Mouse (Mus musculus): ENCODE results near the gene Ell. TPM values are rescaled to one million over a fixed set of nuclear protein-coding genes. Genes with fewer than 3 reads are reported as not detected.
A peak's percentile ranks its signal among the peaks of the same experiment; 100 is the strongest.

The Ell gene
- total RNA-seq, 2 experiments from 2014 or later, result 20.5 to 24.4 TPM

GRCm38 (mm10) chr8:70602139-70602811, 63.0 kb downstream of the Ell start:
- Histone ChIP-seq H3K27ac (peak overlapping the region; percentile 82; the same call in 1 of the 2 replicates), H3K4me3 (no peak overlapping the region)
- TF ChIP-seq CTCF (conservative IDR thresholded peaks at IDR 0.05), result no peak
- no peak for DNase-seq (ENCODE audit: low spot score in 2 of 2)

GRCm38 (mm10) chr8:70604558-70604957, 65.3 kb downstream of the Ell start:
- Histone ChIP-seq H3K27ac (peak overlapping the region; percentile 43; the same call in 1 of the 2 replicates), H3K4me3 (no peak overlapping the region)
- TF ChIP-seq CTCF (conservative IDR thresholded peaks at IDR 0.05), result no peak
- DNase-seq (ENCODE audit: low spot score in 2 of 2), result no peak

DNA sequence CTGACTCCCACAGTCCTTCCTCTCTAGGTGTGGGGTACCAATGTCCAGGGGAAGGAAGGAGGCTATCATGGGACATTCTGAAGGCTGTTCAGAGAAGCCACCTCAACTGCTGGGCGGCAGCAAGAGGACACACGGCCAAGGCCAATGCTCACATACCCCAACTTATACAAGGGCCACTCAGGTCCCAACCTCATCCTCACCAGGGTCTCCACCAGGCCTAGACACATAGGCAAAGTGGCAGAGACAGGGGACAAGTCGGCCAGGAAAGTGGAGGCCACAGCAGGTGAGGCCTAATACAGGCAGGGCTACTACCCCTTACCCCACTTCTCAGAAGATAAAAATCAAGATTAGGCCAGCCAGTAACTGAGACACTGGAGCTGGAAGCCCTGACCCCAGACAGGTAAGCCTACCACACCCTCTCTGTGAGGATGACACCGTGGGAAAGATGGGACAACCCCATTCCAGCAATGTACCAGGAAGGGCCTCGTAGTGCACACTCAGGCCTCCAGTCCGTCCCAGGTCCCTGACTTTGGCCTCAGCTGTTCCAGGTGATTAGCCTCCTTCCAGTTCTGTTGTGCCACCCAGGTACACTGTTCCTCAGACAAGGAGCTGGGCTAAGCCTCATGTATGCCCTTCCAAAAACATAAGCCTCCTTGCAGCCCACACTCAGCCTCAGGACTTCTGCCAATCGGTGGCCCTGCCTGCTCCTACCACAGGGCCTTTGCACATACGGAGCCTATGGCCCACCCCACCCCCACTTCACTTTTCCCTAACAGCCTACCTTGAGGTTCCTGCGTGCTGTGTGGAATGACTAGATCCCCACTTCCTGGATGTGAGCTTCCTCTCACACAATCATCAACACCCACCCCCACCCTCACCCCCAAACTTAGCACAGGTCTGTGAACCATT, 66.9 kb downstream of the Ell start:
- DNase-seq (ENCODE audit: low spot score in 2 of 2), result no peak
- TF ChIP-seq CTCF (conservative IDR thresholded peaks at IDR 0.05), result no peak
- H3K4me3 ChIP-seq, result no peak overlapping the region; the same call in 1 of the 2 replicates
- H3K27ac ChIP-seq, result peak overlapping the region; percentile 23; the same call in 1 of the 2 replicates

GRCm38 (mm10) chr8:70606780-70607602, 67.7 kb downstream of the Ell start:
- TF ChIP-seq CTCF (conservative IDR thresholded peaks at IDR 0.05), result no peak
- DNase-seq (ENCODE audit: low spot score in 2 of 2), result no peak
- peak overlapping the region; percentile 99 for H3K27ac ChIP-seq
- peak overlapping the region; percentile 90 for H3K4me3 ChIP-seq

- Histone ChIP-seq H3K27ac (peak overlapping the region; percentile 99), H3K4me3 (peak overlapping the region; percentile 90)
- DNase-seq (ENCODE audit: low spot score in 2 of 2), result no peak
- TF ChIP-seq CTCF (conservative IDR thresholded peaks at IDR 0.05), result no peak
These were observed 68.3 kb downstream of the Ell start for GRCm38 (mm10) chr8:70607603-70607897.

DNA sequence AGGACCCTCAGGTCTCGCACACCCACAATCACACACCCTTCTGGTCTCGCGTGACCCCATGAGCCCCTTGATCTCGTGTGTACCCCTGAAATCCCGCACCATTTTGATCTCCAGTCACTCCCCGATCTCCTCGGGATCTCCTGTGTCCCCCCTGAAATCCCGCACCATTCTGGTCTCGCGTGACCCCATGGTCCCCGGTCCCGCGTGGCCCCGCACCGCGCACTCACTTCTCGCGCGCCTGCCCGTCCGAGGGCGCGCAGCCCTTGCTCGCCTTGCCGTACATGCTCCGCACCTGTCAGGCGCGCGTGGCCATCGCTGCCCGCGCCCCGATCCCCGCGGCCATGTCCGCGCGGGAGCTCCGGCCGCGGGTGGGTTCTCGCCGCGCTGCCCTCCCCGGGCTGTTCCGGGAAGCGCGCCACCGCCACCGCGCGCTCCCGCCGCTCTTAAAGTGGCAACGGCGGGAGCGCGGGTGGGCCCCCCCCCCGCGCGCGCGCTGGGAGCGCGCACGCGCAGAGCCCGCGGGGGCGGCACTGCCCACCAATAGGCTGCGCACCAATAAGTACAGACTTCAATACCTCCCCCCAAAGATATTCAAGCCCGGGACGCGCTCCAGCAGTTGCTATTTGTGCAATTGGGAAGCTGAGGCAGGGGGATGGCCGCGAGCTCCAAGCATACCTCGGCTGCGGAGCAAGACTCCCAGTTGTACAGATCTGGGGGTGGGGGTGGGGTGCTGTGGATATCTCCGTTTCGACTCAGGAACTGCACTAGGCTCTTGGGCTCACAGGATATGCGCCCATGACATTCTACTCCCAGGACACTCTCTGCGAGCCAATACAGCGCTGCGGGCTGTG, 68.9 kb downstream of the Ell start:
- peak in 1 of 2 experiments; percentile 62 for DNase-seq (ENCODE audit: low spot score in 2 of 2)
- Histone ChIP-seq H3K27ac (peak overlapping the region; percentile 99), H3K4me3 (peak overlapping the region; percentile 90)
- no peak for TF ChIP-seq CTCF (conservative IDR thresholded peaks at IDR 0.05)

DNA sequence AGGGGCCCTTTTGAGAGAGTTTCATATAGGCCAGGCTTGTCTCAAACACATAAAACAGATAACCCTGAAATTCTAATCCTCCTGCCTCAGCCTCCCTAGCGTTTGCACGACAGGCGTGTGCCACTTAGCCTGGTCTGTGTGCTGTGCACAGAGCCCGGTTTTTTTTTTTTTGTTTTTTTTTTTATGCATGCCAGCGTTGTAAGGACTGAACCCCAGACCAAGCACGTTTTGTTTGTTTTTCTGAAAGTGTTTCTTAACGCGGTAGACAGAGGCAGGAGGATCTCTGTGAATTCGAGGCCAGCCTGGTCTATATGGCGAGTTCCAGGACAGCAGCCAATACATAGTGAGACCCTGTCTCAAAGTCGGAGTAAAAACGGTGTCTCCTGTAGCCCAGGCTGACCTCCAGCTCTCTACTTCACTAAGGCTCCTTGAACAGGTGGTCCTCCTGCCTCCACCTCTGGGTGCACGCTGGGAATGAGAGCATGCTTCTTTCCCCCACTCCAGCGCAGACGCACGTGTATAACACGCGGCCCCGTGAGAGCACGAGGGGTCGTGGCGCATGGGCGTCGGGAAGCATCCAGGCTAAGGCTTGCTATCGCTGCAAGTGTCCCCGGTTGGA, 69.6 kb downstream of the Ell start, which contains the start of gene Ssbp4:
Gene Ssbp4, minus strand, starts transcription at position 124 of the 619 bp plus-strand sequence.
- DNase-seq (ENCODE audit: low spot score in 2 of 2), result no peak
- Histone ChIP-seq H3K4me3 (peak within 1 kb of the TSS; percentile 90), H3K27ac (peak within 1 kb of the TSS; percentile 99)
- no peak for TF ChIP-seq CTCF (conservative IDR thresholded peaks at IDR 0.05)

GRCm38 (mm10) chr8:70609368-70609848, 70.2 kb downstream of the Ell start:
- TF ChIP-seq CTCF (conservative IDR thresholded peaks at IDR 0.05), result no peak
- H3K4me3 ChIP-seq, result peak overlapping the region; percentile 48
- H3K27ac ChIP-seq, result peak overlapping the region; percentile 99
- peak in 1 of 2 experiments; percentile 60 for DNase-seq (ENCODE audit: low spot score in 2 of 2)

DNA sequence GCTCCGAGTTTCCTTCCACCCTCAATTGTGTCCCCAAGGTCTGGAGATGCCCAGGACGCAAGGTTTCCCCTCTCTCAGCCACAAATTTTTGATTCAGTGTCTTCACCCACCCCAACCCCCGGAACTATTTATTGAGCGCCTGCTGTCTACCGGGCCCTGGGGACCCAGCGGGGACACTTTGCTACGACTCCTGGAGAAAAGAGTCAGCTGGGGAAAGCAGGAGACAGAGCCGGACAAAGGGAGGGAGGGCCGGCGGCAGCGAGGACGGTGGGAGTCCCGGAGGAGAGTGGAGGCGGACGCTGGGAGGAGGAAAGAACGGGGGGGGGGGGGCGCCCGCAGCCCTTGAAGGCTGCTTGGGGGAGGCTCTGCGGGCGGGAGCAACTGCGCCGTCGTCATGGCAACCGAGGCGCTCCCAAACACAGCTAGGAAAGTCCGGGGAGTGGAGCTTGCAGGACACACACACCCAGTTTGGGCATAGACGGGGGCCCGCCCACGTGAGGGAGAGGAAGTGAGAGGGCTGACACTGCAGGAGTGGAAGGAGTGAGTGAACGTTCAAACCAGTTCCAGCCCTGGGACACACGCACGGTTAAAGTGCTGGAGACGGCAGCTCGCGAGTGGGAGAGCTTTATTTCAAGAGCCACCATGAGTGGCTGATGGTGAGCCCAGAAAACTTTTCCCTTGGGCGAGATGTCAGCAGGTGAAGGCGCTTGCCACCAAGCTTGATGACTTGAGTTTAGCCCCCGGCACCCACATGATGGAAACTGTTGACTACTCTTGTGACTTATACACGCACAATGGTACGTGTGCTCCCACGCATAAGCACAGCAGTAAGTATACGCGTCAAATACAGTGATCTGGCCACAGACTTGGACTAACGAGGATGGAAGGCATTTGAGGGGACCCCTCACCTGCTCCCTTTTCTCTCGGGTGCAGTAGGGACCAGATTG, 70.9 kb downstream of the Ell start:
- peak overlapping the region; percentile 99 for H3K27ac ChIP-seq
- peak; percentile 69 to 89 for DNase-seq (ENCODE audit: low spot score in 2 of 2)
- no peak for TF ChIP-seq CTCF (conservative IDR thresholded peaks at IDR 0.05)
- peak overlapping the region; percentile 48 for H3K4me3 ChIP-seq

All from layer of hippocampus, adult 2 months (tissue).